Mouse (Mus musculus) fibroblast of lung, adult 2 months (primary cell): ENCODE measurements around the gene Dbr1.
"Not testable (repeated sequence)": the region's sequence is repeated elsewhere in the genome, so short reads cannot be mapped to it uniquely, and the experiment has no call there.

Experiments
- DNase-seq: peaks from one replicate; pipeline ENCODE4 v3.0.0-alpha.2; 2011; ENCODE audit warnings: low read depth

Gene Dbr1

GRCm38 (mm10) chr9:99575677-99576480, at the start of gene Dbr1:
Gene Dbr1 (plus strand): TSS chr9:99575799.
- peak; percentile 59 for DNase-seq

- DNase-seq = no peak
Observed at GRCm38 (mm10) chr9:99531865-99532264, 43.7 kb upstream of the Dbr1 start.

GRCm38 (mm10) chr9:99546259-99546658, 29.3 kb upstream of the Dbr1 start:
- DNase-seq = no peak

GRCm38 (mm10) chr9:99552068-99552467, 23.5 kb upstream of the Dbr1 start:
- no peak for DNase-seq

GRCm38 (mm10) chr9:99553049-99553448, 22.6 kb upstream of the Dbr1 start:
- DNase-seq = no peak

GRCm38 (mm10) chr9:99554052-99554451, 21.5 kb upstream of the Dbr1 start:
- DNase-seq = no peak

- DNase-seq = no peak
Observed at GRCm38 (mm10) chr9:99555253-99555652, 20.3 kb upstream of the Dbr1 start.

- DNase-seq = no peak
Observed at GRCm38 (mm10) chr9:99557580-99558300, 17.9 kb upstream of the Dbr1 start.

- no peak for DNase-seq
Observed at GRCm38 (mm10) chr9:99558824-99559556, 16.6 kb upstream of the Dbr1 start.

GRCm38 (mm10) chr9:99559557-99559904, 16.1 kb upstream of the Dbr1 start:
- no peak for DNase-seq

GRCm38 (mm10) chr9:99560389-99560788, 15.2 kb upstream of the Dbr1 start:
- no peak for DNase-seq

- DNase-seq = no peak
Observed at GRCm38 (mm10) chr9:99563714-99564113, 11.9 kb upstream of the Dbr1 start.

- no peak for DNase-seq
Observed at GRCm38 (mm10) chr9:99568023-99568346, 7.6 kb upstream of the Dbr1 start.

- peak; percentile 73 for DNase-seq
Observed at GRCm38 (mm10) chr9:99568347-99569070, 7.1 kb upstream of the Dbr1 start, which contains the start of gene Armc8. Gene Armc8 (minus strand): TSS chr9:99568899.

- no peak for DNase-seq
Observed at GRCm38 (mm10) chr9:99569071-99569397, 6.6 kb upstream of the Dbr1 start.

- DNase-seq = no peak
Observed at GRCm38 (mm10) chr9:99580655-99581054, 5.1 kb downstream of the Dbr1 start.

GRCm38 (mm10) chr9:99587505-99588202, 12.1 kb downstream of the Dbr1 start:
- DNase-seq = no peak

GRCm38 (mm10) chr9:99591144-99591543, 15.5 kb downstream of the Dbr1 start:
- DNase-seq = no peak

- not testable (repeated sequence) for DNase-seq
Observed at GRCm38 (mm10) chr9:99599127-99599526, 23.5 kb downstream of the Dbr1 start.

- no peak for DNase-seq
Observed at GRCm38 (mm10) chr9:99603566-99603965, 28.0 kb downstream of the Dbr1 start.

- no peak for DNase-seq
Observed at GRCm38 (mm10) chr9:99612202-99612601, 36.6 kb downstream of the Dbr1 start, which contains the start of gene A4gnt. Gene A4gnt (plus strand): TSS chr9:99612502.

- no peak for DNase-seq
Observed at GRCm38 (mm10) chr9:99619688-99620087, 44.1 kb downstream of the Dbr1 start.
